ENCODE assay signal across 19 mouse cellular contexts in the genomic region with DNA sequence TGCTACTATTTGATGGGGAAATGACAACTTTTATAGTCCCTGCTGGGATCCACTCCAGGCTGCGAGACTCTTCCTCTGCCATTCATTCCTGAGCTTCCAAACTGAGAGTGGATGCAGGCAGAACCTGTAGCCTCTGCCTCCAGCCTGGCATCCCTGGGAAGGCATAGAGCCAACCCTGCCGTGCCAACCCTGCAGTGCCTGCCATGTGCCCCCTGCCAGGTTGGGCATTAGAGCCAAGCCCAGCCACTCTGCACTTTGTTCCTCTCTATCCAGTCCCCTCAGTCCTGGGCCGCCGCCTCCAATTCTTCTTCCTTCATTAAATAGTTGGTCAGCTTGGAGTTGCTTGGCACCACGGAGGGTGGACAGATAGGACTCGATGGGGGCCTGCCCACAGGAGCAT. TPM values are rescaled to one million over a fixed set of nuclear protein-coding genes. Genes with fewer than 3 reads are reported as not detected.
DNase-seq lines count a peak whose midpoint lies in the region; ATAC-seq and TF ChIP-seq lines count a peak whose summit lies in the region.
"Had no signal": no experiment of that assay in that cellular context is flagged by ENCODE, and none has a peak within 500 bp of the region (broad histone marks: within the 10 kb centered on the region; RNA-seq: fewer than 3 reads in every experiment).

No protein-coding gene starts in this region.

- H3K27ac ChIP-seq in forebrain, postnatal 0 days (ENCODE audit: low read depth, low read length) = no peak overlapping the region
- no peak overlapping the region for H3K27ac ChIP-seq in forebrain, embryonic 13.5 days
- H3K27ac ChIP-seq in kidney, embryonic 14.5 days (ENCODE audit: low read depth, low read length) = no peak overlapping the region
- no peak overlapping the region for H3K27ac ChIP-seq in midbrain, postnatal 0 days (ENCODE audit: low read depth, low read length)
- no peak overlapping the region for H3K27ac ChIP-seq in midbrain, embryonic 15.5 days
- no peak overlapping the region for H3K27ac ChIP-seq in intestine, embryonic 16.5 days (ENCODE audit: low read length)
- no peak overlapping the region for H3K27ac ChIP-seq in forebrain, embryonic 12.5 days
- H3K27ac ChIP-seq: embryonic facial prominence, embryonic 10.5 days; forebrain, embryonic 15.5 days; limb, embryonic 10.5 days; liver, embryonic 13.5 days; lung, embryonic 15.5 days; midbrain, embryonic 12.5 days; neural tube, embryonic 15.5 days had no signal

- peak; percentile 4 for DNase-seq in forebrain, postnatal 0 days
- DNase-seq in kidney, adult 11 months = peak; percentile 33
- peak; percentile 19 for DNase-seq in midbrain, postnatal 0 days (ENCODE audit: low spot score)
- DNase-seq: layer of hippocampus, postnatal 36 days; liver, embryonic 13.5 days had no signal

- no peaks in the 10 kb centered on the region for H3K27me3 ChIP-seq in forebrain, postnatal 0 days (ENCODE audit: insufficient read depth, low read length)
- no peaks in the 10 kb centered on the region for H3K27me3 ChIP-seq in forebrain, embryonic 13.5 days
- no peaks in the 10 kb centered on the region for H3K27me3 ChIP-seq in kidney, embryonic 14.5 days (ENCODE audit: control insufficient read depth, insufficient read depth, low read length)
- H3K27me3 ChIP-seq in midbrain, postnatal 0 days (ENCODE audit: insufficient read depth, low read length) = no peaks in the 10 kb centered on the region
- no peaks in the 10 kb centered on the region for H3K27me3 ChIP-seq in midbrain, embryonic 15.5 days (replicated peaks)
- H3K27me3 ChIP-seq in intestine, embryonic 16.5 days (replicated peaks; ENCODE audit: control insufficient read depth, insufficient read depth, low read length) = no peaks in the 10 kb centered on the region
- H3K27me3 ChIP-seq in forebrain, embryonic 12.5 days = 0 out of 2 replicates have a peak, but pooled peaks cover 3% of the 10 kb centered on the region
- H3K27me3 ChIP-seq: forebrain, embryonic 15.5 days; lung, embryonic 15.5 days; midbrain, embryonic 12.5 days; neural tube, embryonic 15.5 days had no signal

- no peak overlapping the region for H3K4me3 ChIP-seq in forebrain, postnatal 0 days (ENCODE audit: low read depth, low read length)
- H3K4me3 ChIP-seq in forebrain, embryonic 13.5 days = no peak overlapping the region
- no peak overlapping the region for H3K4me3 ChIP-seq in kidney, embryonic 14.5 days (ENCODE audit: low read length)
- no peak overlapping the region for H3K4me3 ChIP-seq in midbrain, postnatal 0 days (ENCODE audit: low read depth, low read length)
- no peak overlapping the region for H3K4me3 ChIP-seq in midbrain, embryonic 15.5 days
- H3K4me3 ChIP-seq in intestine, embryonic 16.5 days (ENCODE audit: low read length) = no peak overlapping the region
- H3K4me3 ChIP-seq in forebrain, embryonic 12.5 days (replicated peaks) = no peak overlapping the region
- H3K4me3 ChIP-seq: embryonic facial prominence, embryonic 10.5 days; forebrain, embryonic 15.5 days; limb, embryonic 10.5 days; liver, embryonic 13.5 days; lung, embryonic 15.5 days; midbrain, embryonic 12.5 days; myocyte; neural tube, embryonic 15.5 days had no signal

- H3K4me1 ChIP-seq in forebrain, postnatal 0 days (ENCODE audit: insufficient read depth) = no peaks in the 10 kb centered on the region
- no peaks in the 10 kb centered on the region for H3K4me1 ChIP-seq in forebrain, embryonic 13.5 days
- H3K4me1 ChIP-seq in kidney, embryonic 14.5 days (ENCODE audit: control insufficient read depth, insufficient read depth, low read length) = no peaks in the 10 kb centered on the region
- H3K4me1 ChIP-seq in midbrain, postnatal 0 days (ENCODE audit: insufficient read depth, low read length) = no peaks in the 10 kb centered on the region
- H3K4me1 ChIP-seq in midbrain, embryonic 15.5 days = no peaks in the 10 kb centered on the region
- H3K4me1 ChIP-seq in intestine, embryonic 16.5 days (ENCODE audit: control insufficient read depth, insufficient read depth, low read length) = no peaks in the 10 kb centered on the region
- H3K4me1 ChIP-seq in forebrain, embryonic 12.5 days = no peaks in the 10 kb centered on the region
- H3K4me1 ChIP-seq: embryonic facial prominence, embryonic 10.5 days; forebrain, embryonic 15.5 days; limb, embryonic 10.5 days; liver, embryonic 13.5 days; lung, embryonic 15.5 days; midbrain, embryonic 12.5 days; neural tube, embryonic 15.5 days had no signal

- 84% methylated on average over 6 of the region's 6 CpGs for WGBS in forebrain, postnatal 0 days
- WGBS in forebrain, embryonic 13.5 days = 91% methylated on average over 6 of the region's 6 CpGs
- WGBS in kidney, embryonic 14.5 days = 93% methylated on average over 6 of the region's 6 CpGs
- 90% methylated on average over 6 of the region's 6 CpGs for WGBS in midbrain, postnatal 0 days
- 90% methylated on average over 6 of the region's 6 CpGs for WGBS in midbrain, embryonic 15.5 days
- 82% methylated on average over 6 of the region's 6 CpGs for WGBS in intestine, embryonic 16.5 days
- 94% methylated on average over 6 of the region's 6 CpGs for WGBS in forebrain, embryonic 12.5 days

- H3K36me3 ChIP-seq in forebrain, postnatal 0 days (ENCODE audit: insufficient read depth) = peaks cover 56% of the 10 kb centered on the region
- peaks cover 66% of the 10 kb centered on the region for H3K36me3 ChIP-seq in forebrain, embryonic 13.5 days (ENCODE audit: poor library complexity, severe bottlenecking)
- peaks cover 52% of the 10 kb centered on the region for H3K36me3 ChIP-seq in kidney, embryonic 14.5 days (ENCODE audit: control insufficient read depth, insufficient read depth, low read length)
- peaks cover 53% of the 10 kb centered on the region for H3K36me3 ChIP-seq in midbrain, postnatal 0 days (ENCODE audit: insufficient read depth, low read length)
- H3K36me3 ChIP-seq in midbrain, embryonic 15.5 days (replicated peaks) = peaks cover 44% of the 10 kb centered on the region
- peaks cover 11% of the 10 kb centered on the region for H3K36me3 ChIP-seq in intestine, embryonic 16.5 days (ENCODE audit: control insufficient read depth, insufficient read depth, low read length)
- H3K36me3 ChIP-seq in forebrain, embryonic 12.5 days (replicated peaks) = peaks cover 65% of the 10 kb centered on the region

- no peak overlapping the region for H3K9ac ChIP-seq in forebrain, postnatal 0 days
- no peak overlapping the region for H3K9ac ChIP-seq in forebrain, embryonic 13.5 days
- no peak overlapping the region for H3K9ac ChIP-seq in kidney, embryonic 14.5 days (ENCODE audit: low read depth, low read length)
- no peak overlapping the region for H3K9ac ChIP-seq in midbrain, postnatal 0 days (replicated peaks; ENCODE audit: low read length, poor library complexity, severe bottlenecking)
- no peak overlapping the region for H3K9ac ChIP-seq in midbrain, embryonic 15.5 days
- no peak overlapping the region for H3K9ac ChIP-seq in intestine, embryonic 16.5 days (ENCODE audit: low read depth, low read length)
- H3K9ac ChIP-seq in forebrain, embryonic 12.5 days = no peak overlapping the region
- H3K9ac ChIP-seq: forebrain, embryonic 15.5 days; liver, embryonic 13.5 days; lung, embryonic 15.5 days; midbrain, embryonic 12.5 days; neural tube, embryonic 15.5 days had no signal

- H3K4me2 ChIP-seq in forebrain, postnatal 0 days (ENCODE audit: low read depth) = no peak overlapping the region
- H3K4me2 ChIP-seq in forebrain, embryonic 13.5 days = no peak overlapping the region
- no peak overlapping the region for H3K4me2 ChIP-seq in kidney, embryonic 14.5 days (replicated peaks; ENCODE audit: low read depth, low read length)
- no peak overlapping the region for H3K4me2 ChIP-seq in midbrain, postnatal 0 days (ENCODE audit: low read depth, low read length, poor library complexity, severe bottlenecking)
- no peak overlapping the region for H3K4me2 ChIP-seq in midbrain, embryonic 15.5 days
- no peak overlapping the region for H3K4me2 ChIP-seq in intestine, embryonic 16.5 days (ENCODE audit: low read depth, low read length)
- H3K4me2 ChIP-seq in forebrain, embryonic 12.5 days = no peak overlapping the region
- H3K4me2 ChIP-seq: forebrain, embryonic 15.5 days; liver, embryonic 13.5 days; lung, embryonic 15.5 days; midbrain, embryonic 12.5 days; neural tube, embryonic 15.5 days had no signal

- no peak for TF ChIP-seq CTCF in forebrain, postnatal 0 days (IDR thresholded peaks at IDR 0.05; ENCODE audit: low read depth)
- TF ChIP-seq CTCF in midbrain, postnatal 0 days (IDR thresholded peaks at IDR 0.05) = no peak

- H3K9me3 ChIP-seq in forebrain, postnatal 0 days (ENCODE audit: low read length) = no peaks in the 10 kb centered on the region
- no peaks in the 10 kb centered on the region for H3K9me3 ChIP-seq in forebrain, embryonic 13.5 days (replicated peaks)
- no peaks in the 10 kb centered on the region for H3K9me3 ChIP-seq in kidney, embryonic 14.5 days (ENCODE audit: control insufficient read depth, low read length)
- H3K9me3 ChIP-seq in midbrain, postnatal 0 days (ENCODE audit: low read length) = no peaks in the 10 kb centered on the region
- no peaks in the 10 kb centered on the region for H3K9me3 ChIP-seq in midbrain, embryonic 15.5 days
- H3K9me3 ChIP-seq in intestine, embryonic 16.5 days (ENCODE audit: control insufficient read depth, low read length) = no peaks in the 10 kb centered on the region
- H3K9me3 ChIP-seq in forebrain, embryonic 12.5 days = no peaks in the 10 kb centered on the region
- H3K9me3 ChIP-seq: embryonic facial prominence, embryonic 10.5 days; forebrain, embryonic 15.5 days; G1E; limb, embryonic 10.5 days; liver, embryonic 13.5 days; lung, embryonic 15.5 days; midbrain, embryonic 12.5 days; neural tube, embryonic 15.5 days had no signal

- ATAC-seq in forebrain, postnatal 0 days = no peak
- ATAC-seq in forebrain, embryonic 13.5 days = no peak
- ATAC-seq in kidney, embryonic 14.5 days (ENCODE audit: low FRiP score, low TSS enrichment) = no peak
- no peak for ATAC-seq in midbrain, postnatal 0 days (ENCODE audit: low FRiP score)
- no peak for ATAC-seq in midbrain, embryonic 15.5 days (replicated peaks)
- ATAC-seq in intestine, embryonic 16.5 days = no peak
- ATAC-seq in forebrain, embryonic 12.5 days (ENCODE audit: low FRiP score) = no peak
- ATAC-seq: CD4-positive, CD25-positive, alpha-beta regulatory T cell, adult 4 months; forebrain, embryonic 15.5 days had no signal

RNA-seq across cellular contexts. Expression of a gene that starts 18.1 kb away (rescaled TPM):
- 2.2 TPM in 2 replicates for total RNA-seq in forebrain, postnatal 0 days (2014; rRNA removed)
- 1.2 and 1.3 TPM in 2 replicates for polyA plus RNA-seq in forebrain, postnatal 0 days (2015; fragmentation: Nextera tagmentation; extraction: Ambion mirVana)
- 1.1 and 1.5 TPM in 2 replicates for polyA plus RNA-seq in forebrain, embryonic 13.5 days (2015; fragmentation: Nextera tagmentation; extraction: Ambion mirVana)
- 6.3 and 8.9 TPM in 2 replicates for polyA plus RNA-seq in kidney, embryonic 14.5 days (2014; fragmentation: Nextera tagmentation; extraction: Ambion mirVana)
- total RNA-seq in midbrain, postnatal 0 days (2014; rRNA removed) = 3.1 and 4.5 TPM in 2 replicates
- polyA plus RNA-seq in midbrain, postnatal 0 days (2015; fragmentation: Nextera tagmentation; extraction: Ambion mirVana) = 2.3 and 2.4 TPM in 2 replicates
- polyA plus RNA-seq in midbrain, embryonic 15.5 days (2015; fragmentation: Nextera tagmentation; extraction: Ambion mirVana) = 2.3 and 2.7 TPM in 2 replicates
- 9.1 and 9.8 TPM in 2 replicates for polyA plus RNA-seq in intestine, embryonic 16.5 days (2015; fragmentation: Nextera tagmentation; extraction: Ambion mirVana)
- polyA plus RNA-seq in forebrain, embryonic 12.5 days (2016; fragmentation: Nextera tagmentation; extraction: Ambion mirVana) = 2.5 and 2.9 TPM in 2 replicates

RNA-seq across cellular contexts. Expression of a gene that starts 40.9 kb away (rescaled TPM):
- total RNA-seq in forebrain, postnatal 0 days (2014; rRNA removed) = 395 and 483 TPM in 2 replicates
- polyA plus RNA-seq in forebrain, postnatal 0 days (2015; fragmentation: Nextera tagmentation; extraction: Ambion mirVana) = 158 and 178 TPM in 2 replicates
- 31.0 and 34.8 TPM in 2 replicates for polyA plus RNA-seq in forebrain, embryonic 13.5 days (2015; fragmentation: Nextera tagmentation; extraction: Ambion mirVana)
- polyA plus RNA-seq in kidney, embryonic 14.5 days (2014; fragmentation: Nextera tagmentation; extraction: Ambion mirVana) = 1.7 and 1.8 TPM in 2 replicates
- 471 and 481 TPM in 2 replicates for total RNA-seq in midbrain, postnatal 0 days (2014; rRNA removed)
- 179 and 185 TPM in 2 replicates for polyA plus RNA-seq in midbrain, postnatal 0 days (2015; fragmentation: Nextera tagmentation; extraction: Ambion mirVana)
- polyA plus RNA-seq in midbrain, embryonic 15.5 days (2015; fragmentation: Nextera tagmentation; extraction: Ambion mirVana) = 146 and 148 TPM in 2 replicates
- polyA plus RNA-seq in intestine, embryonic 16.5 days (2015; fragmentation: Nextera tagmentation; extraction: Ambion mirVana) = 13.2 and 13.6 TPM in 2 replicates
- polyA plus RNA-seq in forebrain, embryonic 12.5 days (2016; fragmentation: Nextera tagmentation; extraction: Ambion mirVana) = 23.1 and 25.4 TPM in 2 replicates

RNA-seq across cellular contexts. Expression of a gene that starts 41.9 kb away (rescaled TPM):
- total RNA-seq in forebrain, postnatal 0 days (2014; rRNA removed) = 37.2 and 54.8 TPM in 2 replicates
- polyA plus RNA-seq in forebrain, postnatal 0 days (2015; fragmentation: Nextera tagmentation; extraction: Ambion mirVana) = 50.3 and 59.1 TPM in 2 replicates
- 30.8 and 32.8 TPM in 2 replicates for polyA plus RNA-seq in forebrain, embryonic 13.5 days (2015; fragmentation: Nextera tagmentation; extraction: Ambion mirVana)
- polyA plus RNA-seq in kidney, embryonic 14.5 days (2014; fragmentation: Nextera tagmentation; extraction: Ambion mirVana) = 14.2 and 18.2 TPM in 2 replicates
- 48.3 and 57.8 TPM in 2 replicates for total RNA-seq in midbrain, postnatal 0 days (2014; rRNA removed)
- 55.2 and 56.8 TPM in 2 replicates for polyA plus RNA-seq in midbrain, postnatal 0 days (2015; fragmentation: Nextera tagmentation; extraction: Ambion mirVana)
- 48.2 and 54.8 TPM in 2 replicates for polyA plus RNA-seq in midbrain, embryonic 15.5 days (2015; fragmentation: Nextera tagmentation; extraction: Ambion mirVana)
- polyA plus RNA-seq in intestine, embryonic 16.5 days (2015; fragmentation: Nextera tagmentation; extraction: Ambion mirVana) = 17.3 and 18.9 TPM in 2 replicates
- 23.5 and 24.5 TPM in 2 replicates for polyA plus RNA-seq in forebrain, embryonic 12.5 days (2016; fragmentation: Nextera tagmentation; extraction: Ambion mirVana)

RNA-seq across cellular contexts. Expression of a gene that starts 52.5 kb away (rescaled TPM):
- 214 and 275 TPM in 2 replicates for total RNA-seq in forebrain, postnatal 0 days (2014; rRNA removed)
- polyA plus RNA-seq in forebrain, postnatal 0 days (2015; fragmentation: Nextera tagmentation; extraction: Ambion mirVana) = 388 and 443 TPM in 2 replicates
- polyA plus RNA-seq in forebrain, embryonic 13.5 days (2015; fragmentation: Nextera tagmentation; extraction: Ambion mirVana) = 304 and 309 TPM in 2 replicates
- 164 and 165 TPM in 2 replicates for polyA plus RNA-seq in kidney, embryonic 14.5 days (2014; fragmentation: Nextera tagmentation; extraction: Ambion mirVana)
- total RNA-seq in midbrain, postnatal 0 days (2014; rRNA removed) = 157 and 177 TPM in 2 replicates
- 314 and 337 TPM in 2 replicates for polyA plus RNA-seq in midbrain, postnatal 0 days (2015; fragmentation: Nextera tagmentation; extraction: Ambion mirVana)
- 340 and 347 TPM in 2 replicates for polyA plus RNA-seq in midbrain, embryonic 15.5 days (2015; fragmentation: Nextera tagmentation; extraction: Ambion mirVana)
- 127 and 132 TPM in 2 replicates for polyA plus RNA-seq in intestine, embryonic 16.5 days (2015; fragmentation: Nextera tagmentation; extraction: Ambion mirVana)
- polyA plus RNA-seq in forebrain, embryonic 12.5 days (2016; fragmentation: Nextera tagmentation; extraction: Ambion mirVana) = 226 TPM in 2 replicates

RNA-seq across cellular contexts. Expression of a gene that starts 54.9 kb away (rescaled TPM):
- total RNA-seq in forebrain, postnatal 0 days (2014; rRNA removed) = 4.1 and 5.3 TPM in 2 replicates
- 11.5 and 14.1 TPM in 2 replicates for polyA plus RNA-seq in forebrain, postnatal 0 days (2015; fragmentation: Nextera tagmentation; extraction: Ambion mirVana)
- 7.6 and 7.8 TPM in 2 replicates for polyA plus RNA-seq in forebrain, embryonic 13.5 days (2015; fragmentation: Nextera tagmentation; extraction: Ambion mirVana)
- 7.9 and 10.8 TPM in 2 replicates for polyA plus RNA-seq in kidney, embryonic 14.5 days (2014; fragmentation: Nextera tagmentation; extraction: Ambion mirVana)
- 7.2 and 19.2 TPM in 2 replicates for total RNA-seq in midbrain, postnatal 0 days (2014; rRNA removed)
- 10.6 and 11.4 TPM in 2 replicates for polyA plus RNA-seq in midbrain, postnatal 0 days (2015; fragmentation: Nextera tagmentation; extraction: Ambion mirVana)
- 11.1 and 11.7 TPM in 2 replicates for polyA plus RNA-seq in midbrain, embryonic 15.5 days (2015; fragmentation: Nextera tagmentation; extraction: Ambion mirVana)
- polyA plus RNA-seq in intestine, embryonic 16.5 days (2015; fragmentation: Nextera tagmentation; extraction: Ambion mirVana) = 16.2 and 16.3 TPM in 2 replicates
- 8.8 and 9.3 TPM in 2 replicates for polyA plus RNA-seq in forebrain, embryonic 12.5 days (2016; fragmentation: Nextera tagmentation; extraction: Ambion mirVana)
- total RNA-seq: G1E had no signal
